Comparison of ENCODE assay signal across 12 mouse cellular contexts in the genomic region with DNA sequence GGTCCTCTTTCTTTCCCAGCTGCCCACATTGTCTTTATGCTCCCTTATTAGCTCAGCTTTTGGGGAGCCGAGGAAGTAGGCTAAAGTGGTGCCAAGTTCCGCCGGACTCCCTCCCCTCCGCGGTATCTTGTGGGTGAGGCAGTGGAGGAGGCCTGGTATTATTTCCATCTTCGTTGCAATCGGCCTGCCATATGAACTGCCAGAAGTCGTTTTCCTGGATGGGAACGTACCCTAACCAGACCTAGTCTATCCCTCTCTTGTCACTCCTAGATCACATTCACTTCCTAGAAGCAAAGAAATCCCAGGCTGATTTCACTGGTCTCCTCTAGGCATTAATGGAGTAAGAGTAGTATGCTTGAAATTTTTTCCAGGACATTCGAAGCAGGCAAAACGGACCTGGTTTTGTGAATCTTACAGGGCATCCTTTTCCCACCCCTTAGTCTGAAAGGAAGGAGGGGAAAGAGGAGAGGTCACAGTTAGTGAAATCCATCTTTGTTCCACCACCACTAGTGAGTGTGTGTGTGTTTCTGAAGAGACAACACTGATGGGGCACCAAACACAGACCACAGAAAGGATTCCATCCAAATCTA. TPM values are rescaled to one million over a fixed set of nuclear protein-coding genes. Genes with fewer than 3 reads are reported as not detected.
DNase-seq lines count a peak whose midpoint lies in the region; ATAC-seq and TF ChIP-seq lines count a peak whose summit lies in the region.
"Had no signal": no experiment of that assay in that cellular context is flagged by ENCODE, and none has a peak within 500 bp of the region (broad histone marks: within the 10 kb centered on the region; RNA-seq: fewer than 3 reads in every experiment).

No protein-coding gene starts in this region.

- no peak for ATAC-seq in liver, embryonic 11.5 days (replicated peaks; ENCODE audit: low FRiP score)
- ATAC-seq in liver, embryonic 12.5 days = no peak
- no peak for ATAC-seq in limb, embryonic 13.5 days (ENCODE audit: low FRiP score, low read depth)

- no peak overlapping the region for H3K4me2 ChIP-seq in liver, embryonic 11.5 days
- no peak overlapping the region for H3K4me2 ChIP-seq in liver, embryonic 12.5 days
- no peak overlapping the region for H3K4me2 ChIP-seq in limb, embryonic 13.5 days (replicated peaks)

- no peak overlapping the region for H3K27ac ChIP-seq in heart, embryonic 10.5 days
- no peak overlapping the region for H3K27ac ChIP-seq in liver, embryonic 11.5 days (ENCODE audit: low read depth, low read length)
- H3K27ac ChIP-seq in liver, embryonic 12.5 days = no peak overlapping the region
- no peak overlapping the region for H3K27ac ChIP-seq in limb, embryonic 13.5 days
- H3K27ac ChIP-seq in cerebellum, adult 2 months (ENCODE audit: insufficient read depth, low read length) = no peak overlapping the region

- no peak for TF ChIP-seq POLR2A in cerebellum, adult 2 months (IDR thresholded peaks at IDR 0.05; ENCODE audit: borderline replicate concordance, insufficient read depth, low read length)

- TF ChIP-seq CTCF in cerebellum, adult 2 months (IDR thresholded peaks at IDR 0.05; ENCODE audit: borderline replicate concordance, insufficient read depth, low read depth, low read length) = no peak

- peak overlapping the region; percentile 51 for H3K4me3 ChIP-seq in heart, embryonic 10.5 days
- H3K4me3 ChIP-seq in liver, embryonic 11.5 days (ENCODE audit: low read depth, low read length) = no peak overlapping the region
- no peak overlapping the region for H3K4me3 ChIP-seq in liver, embryonic 12.5 days
- peak overlapping the region; percentile 19; the same call in 1 of the 2 replicates for H3K4me3 ChIP-seq in limb, embryonic 13.5 days
- no peak overlapping the region for H3K4me3 ChIP-seq in cerebellum, adult 2 months (replicated peaks; ENCODE audit: insufficient read depth, low read depth, low read length)
- H3K4me3 ChIP-seq: myocyte had no signal

- no peaks in the 10 kb centered on the region for H3K9me3 ChIP-seq in heart, embryonic 10.5 days
- H3K9me3 ChIP-seq in liver, embryonic 11.5 days (ENCODE audit: control insufficient read depth, low read length) = no peaks in the 10 kb centered on the region
- no peaks in the 10 kb centered on the region for H3K9me3 ChIP-seq in liver, embryonic 12.5 days (replicated peaks)
- no peaks in the 10 kb centered on the region for H3K9me3 ChIP-seq in limb, embryonic 13.5 days

- no peaks in the 10 kb centered on the region for H3K36me3 ChIP-seq in heart, embryonic 10.5 days
- no peaks in the 10 kb centered on the region for H3K36me3 ChIP-seq in liver, embryonic 11.5 days (ENCODE audit: control insufficient read depth, insufficient read depth, low read length)
- H3K36me3 ChIP-seq in liver, embryonic 12.5 days = no peaks in the 10 kb centered on the region
- H3K36me3 ChIP-seq in limb, embryonic 13.5 days = no peaks in the 10 kb centered on the region

- no peak overlapping the region for H3K9ac ChIP-seq in liver, embryonic 11.5 days (ENCODE audit: low read depth, low read length)
- no peak overlapping the region for H3K9ac ChIP-seq in liver, embryonic 12.5 days
- H3K9ac ChIP-seq in limb, embryonic 13.5 days = no peak overlapping the region

- DNase-seq in heart, embryonic 10.5 days (ENCODE audit: low spot score) = no peak
- no peak for DNase-seq in heart, adult 8-10 months (ENCODE audit: low spot score)
- peak; percentile 33 for DNase-seq in liver, embryonic 11.5 days (ENCODE audit: low spot score)
- DNase-seq in ES-CJ7 (ENCODE audit: low read depth, low spot score) = peak; percentile 45
- no peak for DNase-seq in cerebellum, adult 2 months
- no peak for DNase-seq in lung, postnatal 25 days (ENCODE audit: low spot score)
- DNase-seq: layer of hippocampus, postnatal 36 days; lung, postnatal 14 days had no signal

- peaks cover 87% of the 10 kb centered on the region for H3K27me3 ChIP-seq in heart, embryonic 10.5 days (ENCODE audit: insufficient read depth, poor library complexity, severe bottlenecking)
- peaks cover 67% of the 10 kb centered on the region for H3K27me3 ChIP-seq in liver, embryonic 11.5 days (replicated peaks; ENCODE audit: control insufficient read depth, insufficient read depth, low read length)
- peaks cover 76% of the 10 kb centered on the region for H3K27me3 ChIP-seq in liver, embryonic 12.5 days (replicated peaks)
- peaks cover 68% of the 10 kb centered on the region for H3K27me3 ChIP-seq in limb, embryonic 13.5 days
- H3K27me3 ChIP-seq in cerebellum, adult 2 months (ENCODE audit: control insufficient read depth, insufficient read depth, low read length) = no peaks in the 10 kb centered on the region; the same call in 1 of the 2 replicates

- WGBS in heart, embryonic 10.5 days = 2% methylated on average over 11 of the region's 11 CpGs
- 3% methylated on average over 11 of the region's 11 CpGs for WGBS in liver, embryonic 11.5 days
- WGBS in liver, embryonic 12.5 days (ENCODE audit: insufficient replicate concordance) = 2% methylated on average over 11 of the region's 11 CpGs
- WGBS in limb, embryonic 13.5 days = 1% methylated on average over 11 of the region's 11 CpGs
- WGBS in cerebellum, adult 2 months = 13% methylated on average over 11 of the region's 11 CpGs

- H3K4me1 ChIP-seq in heart, embryonic 10.5 days = peaks cover 13% of the 10 kb centered on the region
- H3K4me1 ChIP-seq in liver, embryonic 11.5 days (replicated peaks; ENCODE audit: control insufficient read depth, insufficient read depth, low read length) = peaks cover 3% of the 10 kb centered on the region; the same call in 1 of the 2 replicates
- peaks cover 5% of the 10 kb centered on the region; the same call in 1 of the 2 replicates for H3K4me1 ChIP-seq in liver, embryonic 12.5 days
- peaks cover 10% of the 10 kb centered on the region for H3K4me1 ChIP-seq in limb, embryonic 13.5 days
- no peaks in the 10 kb centered on the region; the same call in 1 of the 2 replicates for H3K4me1 ChIP-seq in cerebellum, adult 2 months (ENCODE audit: control insufficient read depth, insufficient read depth, low read length)

RNA-seq across cellular contexts. Expression of gene Spag6, which starts 5.7 kb away (rescaled TPM):
- polyA plus RNA-seq in heart, embryonic 10.5 days (2016; fragmentation: Nextera tagmentation; extraction: Ambion mirVana) = not detected in 2 replicates
- under 1 TPM in 3 of 4 experiments, not detected in 1; 0.38 to 0.65 (median 0.49) TPM for total RNA-seq in heart, adult 8-10 months (2022)
- polyA plus RNA-seq in liver, embryonic 11.5 days (2014; fragmentation: Nextera tagmentation; extraction: Ambion mirVana) = not detected in 2 replicates
- polyA plus RNA-seq in liver, embryonic 12.5 days (2016; fragmentation: Nextera tagmentation; extraction: Ambion mirVana) = not detected in 2 replicates
- polyA plus RNA-seq in limb, embryonic 13.5 days (2015; fragmentation: Nextera tagmentation; extraction: Ambion mirVana) = 0.13 TPM in 1 of 2 replicates, not detected in the other
- 2.5 and 3.3 TPM in 2 replicates for polyA plus RNA-seq in cerebellum, adult 2 months (2012; rRNA removed)
- total RNA-seq: liver, adult 2 months had no signal
- polyA plus RNA-seq: liver, adult 2 months had no signal

RNA-seq across cellular contexts. Expression of gene Bmi1, which starts 22.7 kb away (rescaled TPM):
- 10.0 and 16.0 TPM in 2 replicates for polyA plus RNA-seq in heart, embryonic 10.5 days (2016; fragmentation: Nextera tagmentation; extraction: Ambion mirVana)
- 10 to 100 TPM; 51.9 to 74.4 (median 64.3) TPM for total RNA-seq in heart, adult 8-10 months (2022)
- polyA plus RNA-seq in liver, embryonic 11.5 days (2014; fragmentation: Nextera tagmentation; extraction: Ambion mirVana) = 12.9 and 16.6 TPM in 2 replicates
- polyA plus RNA-seq in liver, embryonic 12.5 days (2016; fragmentation: Nextera tagmentation; extraction: Ambion mirVana) = 9.5 and 9.7 TPM in 2 replicates
- 23.3 and 23.7 TPM in 2 replicates for polyA plus RNA-seq in limb, embryonic 13.5 days (2015; fragmentation: Nextera tagmentation; extraction: Ambion mirVana)
- polyA plus RNA-seq in cerebellum, adult 2 months (2012; rRNA removed) = 36.2 and 46.9 TPM in 2 replicates

RNA-seq across cellular contexts. Expression of gene Commd3, which starts 27.3 kb away (rescaled TPM):
- polyA plus RNA-seq in heart, embryonic 10.5 days (2016; fragmentation: Nextera tagmentation; extraction: Ambion mirVana) = 106 and 113 TPM in 2 replicates
- 100 to 1,000 TPM in 1 of 4 experiments, 10 to 100 TPM in 3; 88.6 to 108 (median 96.9) TPM for total RNA-seq in heart, adult 8-10 months (2022)
- 132 and 138 TPM in 2 replicates for polyA plus RNA-seq in liver, embryonic 11.5 days (2014; fragmentation: Nextera tagmentation; extraction: Ambion mirVana)
- 102 TPM in 2 replicates for polyA plus RNA-seq in liver, embryonic 12.5 days (2016; fragmentation: Nextera tagmentation; extraction: Ambion mirVana)
- 243 and 250 TPM in 2 replicates for polyA plus RNA-seq in limb, embryonic 13.5 days (2015; fragmentation: Nextera tagmentation; extraction: Ambion mirVana)
- polyA plus RNA-seq in cerebellum, adult 2 months (2012; rRNA removed) = 124 and 126 TPM in 2 replicates

Comparison
In these comparisons a context has a peak if more than half of its experiments do, and no peak if none do; other contexts are left out.
1. DNase-seq: peak in liver, embryonic 11.5 days (single experiment) and ES-CJ7 (single experiment); none in heart, embryonic 10.5 days (single experiment), heart, adult 8-10 months (single experiment), cerebellum, adult 2 months (0 of 2) and lung, postnatal 25 days (single experiment).
2. H3K4me3 ChIP-seq: peak in heart, embryonic 10.5 days (single experiment) and limb, embryonic 13.5 days (single experiment); none in liver, embryonic 11.5 days (single experiment), liver, embryonic 12.5 days (single experiment) and cerebellum, adult 2 months (single experiment).